Mouse (Mus musculus) liver, adult 2 months (tissue): Measurements from ENCODE around the gene Prss2. TPM values are rescaled to one million over a fixed set of nuclear protein-coding genes. Genes with fewer than 3 reads are reported as not detected.
"Not testable (repeated sequence)": the region's sequence is repeated elsewhere in the genome, so short reads cannot be mapped to it uniquely, and the experiment has no call there.

Experiments
- DNase-seq: peaks from one replicate; pipeline ENCODE4 v3.0.0-alpha.2; 2011; ENCODE audit warnings: low read depth, low spot score; ENCODE audit errors: extremely low read depth
- H3K27ac ChIP-seq: fragments of 200-500 bp; replicated peaks from 2 replicates; pipeline ENCODE4 v1.5.1; 2012; ENCODE audit warnings: low read depth, mild to moderate bottlenecking, control low read depth, inconsistent platforms, low read length; ENCODE audit not compliant: insufficient read depth
- H3K27me3 ChIP-seq: fragments of 200-500 bp; 2 replicates; pipeline ENCODE4 v1.6.1; 2012; ENCODE audit warnings: mild to moderate bottlenecking, moderate library complexity, low read length, inconsistent platforms; ENCODE audit not compliant: control insufficient read depth, insufficient read depth
- H3K36me3 ChIP-seq: fragments of 200-500 bp; 2 replicates; pipeline ENCODE4 v1.6.1; 2012; ENCODE audit warnings: low read length, inconsistent platforms; ENCODE audit not compliant: control insufficient read depth, insufficient read depth
- H3K4me1 ChIP-seq: fragments of 200-500 bp; 2 replicates; pipeline ENCODE4 v1.6.1; 2011; ENCODE audit warnings: low read length; ENCODE audit not compliant: control insufficient read depth, insufficient read depth
- H3K4me3 ChIP-seq: fragments of 200-500 bp; 2 replicates; pipeline ENCODE4 v1.5.1; 2011; ENCODE audit warnings: low read depth, mild to moderate bottlenecking, control low read depth, low read length, moderate library complexity; ENCODE audit not compliant: insufficient read depth
- H3K79me2 ChIP-seq: fragments of 200-500 bp; 2 replicates; pipeline ENCODE4 v1.6.1; 2012; ENCODE audit warnings: inconsistent platforms, mild to moderate bottlenecking, low read length, moderate library complexity; ENCODE audit not compliant: control insufficient read depth, insufficient read depth
- H3K9ac ChIP-seq: fragments of 200-500 bp; 2 replicates; pipeline ENCODE4 v1.6.1; 2012; ENCODE audit warnings: low read depth, mild to moderate bottlenecking, control low read depth, inconsistent platforms, low read length
- CTCF ChIP-seq: fragments of 200-500 bp; IDR thresholded peaks from 2 replicates; pipeline ENCODE4 v1.5.1; 2011; ENCODE audit warnings: low read depth, low read length, control low read depth
- POLR2A ChIP-seq: fragments of 200-500 bp; IDR thresholded peaks from 2 replicates; pipeline ENCODE4 v1.6.1; 2011; ENCODE audit warnings: low read length, control low read depth; ENCODE audit not compliant: insufficient read depth; ENCODE audit errors: extremely low read depth
- WGBS: fragments of 180-500 bp; shearing (Covaris S2); methylation state at CpG from one replicate; pipeline ENCODE4 v1.1.7; 2018; 5-methylcytosine and 5-hydroxymethylcytosine counted together
- polyA plus RNA-seq: library from polyadenylated mRNA; depleted of rRNA; stranded (reverse); fragments of >200 nt; gene quantifications from 2 replicates; pipeline ENCODE4 v1.2.3, GENCODE M21; 2012
- total RNA-seq: library from RNA; depleted of rRNA; stranded (reverse); fragments of >200 nt; gene quantifications from 2 replicates; pipeline ENCODE4 v1.2.3, GENCODE M21; 2014

Gene Prss2
- total and polyA plus RNA-seq, 2 experiments = 0.48 to 173 TPM

DNA sequence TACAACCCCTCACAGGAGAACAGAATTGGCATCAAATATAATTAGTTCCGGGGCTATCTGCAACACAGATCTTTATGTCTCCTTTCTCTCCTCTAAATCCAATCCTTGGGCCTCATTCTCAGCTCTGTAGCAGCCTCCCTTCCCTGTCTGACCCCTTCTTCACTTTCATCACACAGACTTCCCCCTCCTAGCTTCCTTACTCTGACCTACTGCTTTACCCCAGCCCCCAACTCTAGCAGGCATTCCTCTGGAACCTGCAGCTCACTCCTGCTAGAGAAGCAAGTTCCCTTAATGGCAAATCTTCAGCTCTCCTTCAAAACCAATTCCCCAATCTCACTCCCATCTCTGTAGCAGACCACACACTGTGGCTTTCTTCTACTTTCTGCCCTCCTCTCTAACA lies 5.8 kb downstream of the Prss2 start:
- Histone ChIP-seq H3K4me3 (no peak overlapping the region), H3K4me1 (no peaks in the 10 kb centered on the region), H3K36me3 (no peaks in the 10 kb centered on the region), H3K9ac (no peak overlapping the region), H3K79me2 (no peaks in the 10 kb centered on the region), H3K27ac (no peak overlapping the region), H3K27me3 (no peaks in the 10 kb centered on the region)
- DNase-seq = no peak
- 85% methylated on average over 1 of the region's 1 CpGs for WGBS
- TF ChIP-seq CTCF (no peak), POLR2A (no peak)

- H3K27ac ChIP-seq, H3K4me3 ChIP-seq, H3K4me1 ChIP-seq, H3K27me3 ChIP-seq, H3K79me2 ChIP-seq, H3K9ac ChIP-seq, H3K36me3 ChIP-seq: not testable (repeated sequence)
- WGBS = 5% methylated on average over 1 of the region's 2 CpGs
- DNase-seq = peak; percentile 3
Observed at GRCm38 (mm10) chr6:41529987-41530386, 8.4 kb downstream of the Prss2 start.

DNA sequence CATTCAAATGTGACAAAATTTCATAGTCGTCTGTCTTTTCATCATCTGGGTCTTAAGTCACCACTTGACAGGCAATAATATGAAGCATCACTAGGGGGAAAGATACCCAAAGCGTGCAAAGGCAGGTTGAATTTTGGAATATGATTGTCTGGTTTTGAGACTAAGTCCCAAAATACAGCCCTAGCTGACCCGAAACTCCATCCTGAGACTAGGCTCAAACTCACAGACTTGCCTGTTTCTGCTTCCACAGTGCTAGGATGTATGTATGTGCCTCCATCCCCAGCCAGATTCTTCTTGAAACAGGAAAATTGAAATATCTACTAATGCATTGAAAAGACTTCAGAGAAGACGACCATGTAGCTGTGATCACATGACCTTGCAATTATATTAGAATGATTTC lies 10.6 kb downstream of the Prss2 start:
- no peaks in the 10 kb centered on the region for H3K4me1 ChIP-seq
- no peak overlapping the region for H3K4me3 ChIP-seq
- TF ChIP-seq POLR2A (no peak), CTCF (no peak)
- no peak overlapping the region for H3K27ac ChIP-seq
- no peaks in the 10 kb centered on the region for H3K79me2 ChIP-seq
- H3K36me3 ChIP-seq = no peaks in the 10 kb centered on the region
- no peaks in the 10 kb centered on the region for H3K27me3 ChIP-seq
- 63% methylated on average over 4 of the region's 4 CpGs for WGBS
- no peak overlapping the region for H3K9ac ChIP-seq
- DNase-seq = no peak

DNA sequence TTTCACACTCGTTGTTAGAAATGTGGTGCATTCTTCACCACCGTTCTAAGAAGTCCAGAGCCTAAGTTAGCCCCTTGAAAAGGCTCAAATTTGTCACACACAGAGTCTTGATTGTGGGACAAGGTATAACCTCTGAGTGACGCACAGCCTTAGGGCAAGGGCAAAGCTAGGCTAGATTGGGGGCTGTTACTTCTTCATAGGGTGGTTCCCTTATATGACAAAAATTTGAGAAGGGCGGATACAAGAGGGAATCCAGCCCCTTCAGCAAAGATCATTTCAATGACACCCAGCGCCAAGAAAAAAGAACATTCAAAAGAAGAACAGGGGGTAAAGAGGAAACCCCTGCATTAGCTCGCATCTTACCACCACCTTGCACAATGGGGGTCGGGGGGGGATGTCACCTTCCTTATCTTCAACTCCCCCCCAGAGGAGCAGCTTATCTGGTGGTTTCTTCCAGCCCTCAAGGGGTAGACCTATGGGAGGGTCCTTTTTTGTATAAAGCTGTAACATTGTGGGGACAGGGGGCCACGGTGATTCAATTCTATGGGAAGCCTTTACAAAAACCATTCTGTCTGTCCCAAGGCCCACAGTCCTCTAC lies 11.2 kb downstream of the Prss2 start:
- no peak overlapping the region for H3K27ac ChIP-seq
- no peak overlapping the region for H3K9ac ChIP-seq
- no peaks in the 10 kb centered on the region for H3K36me3 ChIP-seq
- no peaks in the 10 kb centered on the region for H3K4me1 ChIP-seq
- no peak overlapping the region for H3K4me3 ChIP-seq
- DNase-seq = no peak
- H3K79me2 ChIP-seq = no peaks in the 10 kb centered on the region
- WGBS = 74% methylated on average over 8 of the region's 8 CpGs
- no peak for TF ChIP-seq POLR2A
- TF ChIP-seq CTCF = no peak
- no peaks in the 10 kb centered on the region for H3K27me3 ChIP-seq

DNA sequence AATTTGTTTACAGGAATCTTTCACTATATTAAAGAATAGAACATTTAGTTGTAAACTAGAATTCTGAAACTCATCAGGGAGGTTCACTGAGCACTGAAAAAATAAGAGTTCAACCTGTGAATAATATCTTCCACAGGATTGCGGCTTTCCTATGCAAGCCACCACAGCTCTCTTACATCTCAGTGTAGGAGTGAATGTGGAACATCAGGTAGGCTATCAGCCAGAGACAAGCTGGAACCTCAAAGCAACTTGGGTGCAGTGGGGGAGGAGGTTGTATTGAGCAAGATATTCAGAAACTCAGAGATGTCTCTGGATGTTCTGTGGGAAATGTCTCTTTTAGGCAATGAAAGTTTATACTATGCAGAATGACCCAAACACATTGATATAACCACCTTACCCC lies 15.8 kb downstream of the Prss2 start:
- H3K9ac ChIP-seq = no peak overlapping the region
- TF ChIP-seq POLR2A (no peak), CTCF (no peak)
- no peaks in the 10 kb centered on the region for H3K4me1 ChIP-seq
- no peaks in the 10 kb centered on the region for H3K36me3 ChIP-seq
- H3K27ac ChIP-seq = no peak overlapping the region
- WGBS = 90% methylated on average over 1 of the region's 1 CpGs
- no peak overlapping the region for H3K4me3 ChIP-seq
- no peaks in the 10 kb centered on the region for H3K27me3 ChIP-seq
- DNase-seq = no peak
- no peaks in the 10 kb centered on the region for H3K79me2 ChIP-seq

- H3K27ac ChIP-seq = not testable (repeated sequence)
- 79% methylated on average over 7 of the region's 8 CpGs for WGBS
Observed at GRCm38 (mm10) chr6:41538296-41538695, 16.7 kb downstream of the Prss2 start.

More at GRCm38 (mm10) chr6:41538296-41538695, 16.7 kb downstream of the Prss2 start:
- H3K79me2 ChIP-seq, H3K36me3 ChIP-seq, H3K4me1 ChIP-seq, H3K27me3 ChIP-seq, DNase-seq, H3K9ac ChIP-seq, H3K4me3 ChIP-seq: not testable (repeated sequence)
